Mouse (Mus musculus): Measurements from ENCODE around the gene Ppm1l.

DNA sequence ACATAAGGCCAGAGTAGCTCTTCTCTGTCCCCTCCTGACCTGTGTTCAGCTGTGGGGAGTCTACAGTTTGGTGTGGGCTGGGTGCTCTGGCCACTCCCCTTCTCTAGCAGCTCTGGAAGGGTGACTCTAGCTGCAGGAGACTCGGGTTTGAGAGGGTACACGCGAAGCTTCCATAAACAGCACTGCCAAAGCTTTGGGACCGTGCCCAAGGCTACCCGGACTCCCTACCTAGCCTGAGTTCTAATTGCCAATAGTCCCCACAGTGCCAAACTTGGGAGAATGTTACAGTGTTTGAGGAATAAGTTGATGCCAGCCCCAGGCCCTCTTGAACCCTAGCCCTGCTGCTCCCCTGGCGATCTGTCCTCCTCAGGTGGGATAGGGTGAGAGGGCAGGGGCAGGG, 238.8 kb downstream of the Ppm1l start:
- TF ChIP-seq POLR2A (IDR thresholded peaks at IDR 0.05; ENCODE audit: borderline replicate concordance, extremely low read depth, insufficient read depth, insufficient read length, poor library complexity, severe bottlenecking) (no peak), CTCF (IDR thresholded peaks at IDR 0.05; ENCODE audit: borderline replicate concordance, extremely low read depth, insufficient read depth, insufficient read length) (no peak)

Data from brain, embryonic 14.5 days (tissue).